Mouse (Mus musculus): ENCODE results near the gene Pth2r.

Gene Pth2r

DNA sequence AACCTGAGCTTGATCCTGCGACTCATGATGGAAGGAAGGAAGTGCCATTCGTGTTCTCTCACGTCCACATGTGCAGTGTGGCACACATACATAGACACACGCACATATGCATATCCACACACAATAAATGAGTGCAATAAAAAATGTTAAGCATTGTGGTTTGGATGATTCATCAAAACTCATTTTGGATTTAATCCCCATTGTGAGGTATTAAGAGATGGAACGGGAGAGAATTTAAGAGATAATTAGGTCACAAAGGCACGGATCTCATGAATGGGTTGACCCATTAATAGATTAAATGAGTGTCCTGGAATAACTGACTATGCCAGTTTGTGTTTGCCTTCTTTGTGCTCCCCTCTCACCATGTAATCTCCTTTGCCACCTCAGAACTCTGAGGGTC, at the start of gene Pth2r:
TSS of gene Pth2r (plus strand) at position 301 of the 400 bp plus-strand sequence.
- no peak for DNase-seq (ENCODE audit: low spot score)

DNA sequence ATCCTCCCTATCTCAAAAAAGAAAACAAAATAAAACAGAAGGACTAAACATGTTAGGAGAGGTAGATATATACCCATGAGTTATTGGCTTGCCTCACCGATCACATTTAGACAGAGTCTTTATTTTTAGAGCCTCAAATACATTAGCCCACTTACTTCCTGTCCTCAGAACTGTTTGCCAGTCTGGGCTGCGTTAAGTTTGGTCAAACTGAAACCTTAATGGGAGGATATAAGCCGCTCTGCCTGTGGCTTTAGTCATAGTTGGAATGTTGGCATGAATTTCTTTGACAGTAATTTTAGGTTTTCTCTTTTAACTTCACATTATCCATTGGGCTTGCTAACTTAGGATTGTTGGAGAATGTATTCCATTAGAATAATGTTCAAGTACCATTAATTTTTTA, 44.1 kb upstream of the Pth2r start:
- no peak for DNase-seq (ENCODE audit: low spot score)

DNA sequence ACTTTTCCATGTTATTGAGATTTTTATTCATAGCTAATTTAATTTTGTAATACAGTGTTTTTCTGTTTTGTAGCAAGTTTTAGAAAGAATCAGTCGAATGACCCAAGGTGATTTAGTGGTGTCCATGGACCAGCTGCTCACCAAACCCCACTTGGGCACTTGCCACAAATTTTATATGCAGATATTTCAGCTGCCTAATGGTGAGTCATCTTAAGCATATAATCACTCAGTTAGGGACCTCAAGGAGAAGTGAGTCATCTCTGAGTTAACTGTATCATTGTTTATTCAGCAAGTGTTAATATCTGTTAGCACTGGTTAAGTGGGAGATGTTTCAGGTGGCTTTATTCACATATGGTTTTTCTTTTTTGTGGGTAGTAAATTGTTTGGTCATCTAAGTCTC, 36.2 kb upstream of the Pth2r start:
- DNase-seq (ENCODE audit: low spot score): no peak

DNA sequence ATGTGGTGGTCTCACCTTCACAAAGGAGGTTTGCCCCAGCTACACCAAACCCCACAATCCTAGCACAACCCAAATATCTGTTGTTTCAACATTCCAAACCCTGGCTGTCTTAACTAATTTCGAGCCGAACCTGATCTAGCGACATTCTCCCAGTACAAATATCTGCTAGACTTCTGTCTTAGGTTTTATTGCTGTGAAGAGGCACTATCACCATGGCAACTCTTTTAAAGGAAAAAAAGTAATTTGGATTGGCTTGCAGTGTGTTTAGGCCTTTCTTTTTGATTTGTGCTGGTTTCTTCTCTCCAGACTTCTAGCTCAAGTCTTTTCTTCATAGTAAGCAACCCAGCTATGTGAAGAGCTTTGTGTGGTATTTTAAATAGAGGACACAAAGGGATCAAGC, 1.4 kb upstream of the Pth2r start:
- no peak for DNase-seq (ENCODE audit: low spot score)

DNA sequence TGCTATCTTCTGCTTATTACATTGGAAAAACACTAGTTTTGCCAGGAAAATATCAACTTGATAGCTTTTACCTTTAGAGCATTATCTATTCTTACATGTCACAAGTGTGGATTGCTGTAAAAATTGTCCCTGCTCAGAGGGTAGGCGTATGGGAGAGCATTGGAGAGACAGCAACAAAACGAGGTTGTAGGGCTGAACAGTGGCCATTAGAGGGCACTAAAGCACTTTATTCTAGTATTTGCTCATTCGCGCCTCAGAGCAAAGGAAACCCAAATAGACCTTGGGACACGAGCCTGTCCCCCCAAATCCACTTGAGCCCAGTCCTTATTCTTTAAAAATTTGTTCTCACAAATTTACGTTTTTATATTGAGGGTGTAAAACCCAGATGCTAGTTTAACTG, 910 bp downstream of the Pth2r start:
- peak; percentile 52 for DNase-seq (ENCODE audit: low spot score)

DNA sequence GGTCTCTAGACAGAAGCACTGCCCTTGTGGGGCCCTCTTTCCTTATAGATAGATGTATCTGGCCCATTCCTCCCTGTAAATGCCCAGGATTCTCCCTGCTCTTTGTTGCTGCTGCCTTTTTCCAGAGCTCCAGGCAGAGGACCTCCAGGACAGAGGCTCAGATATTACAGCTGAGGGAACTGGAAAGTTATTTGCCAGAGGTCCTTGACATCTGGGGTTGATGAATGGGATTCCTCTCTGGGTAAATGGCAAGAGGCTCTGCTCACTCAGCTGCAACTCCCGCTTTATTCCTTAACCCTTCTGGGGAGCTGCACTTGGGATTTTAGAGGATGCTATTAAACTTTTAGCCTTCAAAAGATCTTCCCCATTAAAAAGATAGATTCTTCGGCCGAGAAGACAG, 26.6 kb downstream of the Pth2r start:
- no peak for DNase-seq (ENCODE audit: low spot score)

DNA sequence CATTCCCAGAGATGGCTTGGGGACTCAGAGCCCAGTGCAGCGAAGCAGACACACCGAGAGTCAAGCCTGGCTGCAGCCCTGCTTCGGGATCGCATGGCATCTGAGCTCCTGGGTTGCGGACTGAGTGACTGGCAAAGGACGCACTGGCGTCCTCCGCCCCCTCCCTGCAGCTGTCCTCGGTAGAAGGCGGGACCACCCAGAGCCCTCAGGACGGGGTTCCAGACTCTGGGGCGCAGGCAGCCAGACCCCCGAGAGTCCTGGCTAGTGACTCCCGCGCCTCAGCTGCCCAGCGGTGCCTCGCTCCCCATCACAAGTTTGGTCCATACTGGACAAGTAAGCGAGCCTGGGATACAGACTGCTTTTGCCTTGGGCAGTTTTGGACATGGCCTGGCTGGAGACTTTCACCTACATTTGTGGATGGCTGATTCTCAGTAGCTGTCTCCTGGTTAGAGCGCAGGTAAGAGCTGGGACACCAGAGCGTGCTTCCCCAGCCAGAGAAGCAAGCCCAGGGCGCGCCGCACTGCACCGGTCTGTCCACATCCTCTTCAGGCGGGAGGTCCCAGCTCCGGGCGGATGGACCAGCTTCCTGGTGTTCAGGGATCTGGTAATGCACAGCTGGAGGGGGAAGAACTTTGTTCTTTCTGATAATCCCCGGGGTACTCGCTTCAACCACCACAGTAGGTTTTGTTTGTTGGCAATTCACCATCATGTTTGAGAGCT, 29.5 kb downstream of the Pth2r start:
- DNase-seq (ENCODE audit: low spot score): no peak

DNA sequence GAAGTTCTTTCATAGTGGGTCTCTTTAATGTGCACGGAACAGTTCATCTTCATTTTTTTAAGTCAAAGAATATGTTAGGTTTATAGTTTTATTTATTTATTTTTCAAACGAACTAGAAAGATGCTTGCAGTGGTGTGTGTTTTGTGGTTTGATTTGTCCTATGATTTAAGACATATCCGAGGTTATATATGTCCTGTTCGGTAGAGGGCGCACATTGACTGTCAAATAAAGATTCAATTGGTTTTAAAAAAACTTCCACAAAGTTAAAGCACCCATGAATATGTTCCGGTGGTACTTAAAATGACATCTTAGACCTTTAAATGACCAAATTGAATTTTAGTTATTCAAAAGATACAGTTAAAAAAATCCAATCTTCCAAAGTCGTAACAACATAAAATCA, 30.3 kb downstream of the Pth2r start:
- no peak for DNase-seq (ENCODE audit: low spot score)

DNA sequence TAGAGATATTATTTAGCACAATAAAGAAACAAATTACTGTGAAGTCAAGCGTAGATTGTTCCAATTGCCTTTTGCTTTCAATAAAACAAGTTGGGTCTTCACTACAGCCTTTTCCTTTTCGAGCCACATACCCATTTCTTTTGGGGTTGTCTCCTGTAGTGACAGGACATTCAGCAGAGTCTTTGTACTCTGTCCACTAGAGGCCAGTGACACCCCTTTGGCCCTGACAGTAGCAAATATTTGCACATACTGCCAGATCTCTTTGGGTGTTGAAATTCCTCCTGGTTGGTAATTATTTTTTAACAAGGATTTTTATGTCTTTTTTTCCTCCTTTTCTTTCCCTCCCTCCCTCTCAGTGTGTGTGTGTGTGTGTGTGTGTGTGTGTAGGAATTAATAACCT, 31.0 kb downstream of the Pth2r start:
- no peak for DNase-seq (ENCODE audit: low spot score)

DNA sequence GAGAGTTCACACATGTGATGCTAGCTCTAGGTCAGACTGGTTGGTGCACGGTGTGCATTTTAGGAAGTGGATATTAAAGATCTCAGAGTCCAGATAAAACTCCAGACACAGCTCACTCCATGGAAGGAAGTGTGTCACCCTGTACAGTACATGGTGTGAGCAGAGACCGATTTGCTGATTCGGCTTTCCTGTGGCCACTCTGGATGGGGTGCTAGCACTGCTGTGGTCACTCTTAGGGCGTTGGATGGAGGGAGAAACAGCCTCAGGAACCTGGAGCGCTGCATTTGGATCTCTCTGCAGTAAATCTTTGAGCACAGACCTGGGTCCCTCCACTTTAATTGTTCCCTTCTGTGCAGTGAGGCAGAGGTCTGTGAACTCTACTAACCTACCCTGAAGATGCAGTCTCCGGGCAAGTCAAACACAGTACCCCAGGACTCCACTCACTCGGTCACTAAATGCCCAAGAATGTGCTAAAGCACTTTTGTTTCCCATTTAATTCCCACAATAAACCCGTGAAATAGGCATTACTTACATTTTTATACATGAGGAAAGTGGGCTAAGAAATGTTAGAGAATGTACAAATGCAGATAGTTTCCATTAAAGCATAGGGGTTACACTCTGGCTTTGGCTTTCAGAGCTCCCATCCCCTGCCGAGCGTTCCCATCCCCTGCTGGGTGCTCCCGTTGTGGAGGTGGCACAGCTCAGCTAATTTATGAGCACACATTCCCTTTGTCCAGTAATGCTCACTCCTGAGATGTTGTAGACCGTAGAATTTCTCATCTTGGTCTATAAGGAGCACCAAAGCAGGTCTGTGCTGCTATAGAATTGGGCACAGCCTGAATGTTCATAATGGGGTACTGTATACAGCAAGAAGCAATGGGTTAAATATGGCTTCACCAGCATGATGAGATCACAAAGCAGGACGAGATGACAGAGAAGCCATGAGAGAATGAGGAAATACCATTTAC, 32.5 kb downstream of the Pth2r start:
- no peak for DNase-seq (ENCODE audit: low spot score)

DNA sequence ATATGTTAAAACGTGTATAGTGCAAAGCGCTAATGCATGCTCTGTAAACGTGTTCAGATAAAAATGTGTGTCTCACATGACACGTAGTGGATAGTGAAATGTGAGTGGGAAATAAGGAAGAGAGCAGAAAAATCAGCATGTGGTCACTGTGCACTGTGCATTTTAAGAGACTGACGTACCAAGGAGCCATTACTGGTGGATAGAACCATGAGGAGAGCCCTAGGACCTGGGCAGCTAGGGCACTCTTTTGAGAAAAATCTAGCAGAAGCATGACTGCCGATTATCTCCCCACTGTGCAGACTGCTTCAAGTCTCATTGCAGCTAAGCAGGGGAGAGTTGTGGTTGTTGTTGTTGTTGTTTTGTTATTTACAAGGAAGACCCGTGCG, 33.2 kb downstream of the Pth2r start:
- DNase-seq (ENCODE audit: low spot score): no peak

DNA sequence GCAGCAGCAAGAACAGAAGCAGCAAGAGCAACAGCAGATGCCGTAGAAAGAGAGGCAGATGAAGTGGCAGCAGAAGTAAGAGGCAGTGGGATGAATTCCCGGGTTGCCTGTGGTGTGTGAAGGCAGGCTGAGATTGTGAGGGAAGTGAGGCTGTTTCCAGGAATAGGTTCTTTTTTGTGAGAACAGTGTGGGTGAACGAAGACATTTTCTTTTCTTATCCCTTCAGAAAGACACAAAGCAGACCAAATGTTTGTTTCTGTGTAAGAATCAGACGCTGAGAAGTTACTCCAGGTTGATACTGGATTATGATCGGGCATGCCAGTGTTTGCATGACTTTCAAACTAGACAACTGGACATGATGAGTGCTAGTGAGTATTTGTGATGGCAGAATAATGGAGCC, 52.2 kb downstream of the Pth2r start:
- DNase-seq (ENCODE audit: low spot score): no peak

DNA sequence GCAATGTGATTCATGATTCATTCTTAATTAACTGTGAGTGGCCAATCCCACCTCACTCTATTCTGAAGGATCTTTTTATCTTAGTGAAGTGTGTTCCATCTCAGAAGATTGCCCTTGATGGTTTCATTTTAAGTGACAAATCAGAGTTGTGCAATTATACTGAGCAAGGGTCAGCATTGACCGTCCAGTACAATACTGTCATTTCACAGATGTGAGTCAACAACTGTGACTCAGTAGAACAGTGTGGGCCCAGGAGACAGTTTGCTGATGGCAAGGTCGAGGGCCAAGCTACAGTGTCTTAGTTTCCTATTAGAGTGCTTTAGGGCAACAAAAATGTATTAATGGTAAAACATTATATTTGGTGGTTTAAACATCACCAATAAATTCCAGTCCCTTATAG, 55.9 kb downstream of the Pth2r start:
- no peak for DNase-seq (ENCODE audit: low spot score)

DNA sequence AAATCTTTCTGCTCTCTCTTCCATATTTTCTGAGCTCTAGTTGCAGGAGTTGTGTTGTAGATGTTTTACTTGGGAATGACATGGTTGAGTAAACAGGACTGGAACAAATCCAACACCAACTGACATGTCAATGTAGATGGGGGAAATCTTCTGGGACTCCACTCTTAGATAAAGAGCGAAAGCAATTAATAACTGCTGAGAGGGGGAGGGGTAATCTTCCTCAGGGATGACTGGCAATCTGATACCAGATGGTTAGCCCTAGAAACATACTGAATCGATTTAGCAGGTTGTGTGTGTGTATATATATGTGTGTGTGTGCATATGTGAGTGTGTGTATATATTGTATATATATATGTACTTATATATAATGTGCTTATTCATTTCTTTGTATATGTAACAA, 58.4 kb downstream of the Pth2r start:
- DNase-seq (ENCODE audit: low spot score): no peak

DNA sequence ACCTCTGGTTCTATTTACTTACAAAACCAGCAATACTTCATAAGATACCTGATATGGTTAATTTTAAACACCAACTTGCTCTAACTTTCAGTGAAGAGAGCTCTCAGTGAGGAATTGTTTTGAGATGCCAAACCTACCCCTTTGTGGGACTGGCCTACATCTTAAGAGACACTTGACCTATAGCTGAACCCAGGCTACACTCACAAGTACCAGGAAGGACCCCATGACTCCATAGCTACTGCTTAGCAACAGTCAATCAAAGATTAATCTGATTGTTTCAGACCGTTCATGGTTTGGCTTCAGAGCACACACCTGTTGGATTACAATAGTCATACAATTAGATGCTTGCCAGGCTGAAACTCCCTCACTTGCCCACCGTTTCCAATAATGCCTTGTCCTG, 71.1 kb downstream of the Pth2r start:
- peak; percentile 2 for DNase-seq (ENCODE audit: low spot score)

DNA sequence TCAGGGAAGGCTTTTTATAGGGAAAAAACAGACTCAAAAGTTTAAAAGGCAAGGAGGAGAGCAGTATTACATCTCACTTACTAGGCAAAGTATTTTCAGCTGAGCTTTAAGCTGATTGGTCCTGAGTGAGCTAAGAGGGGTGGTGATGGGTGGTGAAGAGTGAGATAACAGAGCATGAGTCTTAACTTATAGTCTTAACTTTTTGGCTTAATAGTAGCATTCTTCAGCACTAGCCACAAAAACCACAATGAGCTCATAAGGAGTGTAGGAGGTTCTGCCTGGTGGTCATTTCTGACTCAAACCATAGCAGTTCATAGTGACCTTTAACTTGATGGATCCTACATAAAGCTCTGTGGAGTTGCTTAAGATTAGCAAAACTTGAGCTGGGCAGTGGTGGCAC, 72.3 kb downstream of the Pth2r start:
- DNase-seq (ENCODE audit: low spot score): no peak

DNA sequence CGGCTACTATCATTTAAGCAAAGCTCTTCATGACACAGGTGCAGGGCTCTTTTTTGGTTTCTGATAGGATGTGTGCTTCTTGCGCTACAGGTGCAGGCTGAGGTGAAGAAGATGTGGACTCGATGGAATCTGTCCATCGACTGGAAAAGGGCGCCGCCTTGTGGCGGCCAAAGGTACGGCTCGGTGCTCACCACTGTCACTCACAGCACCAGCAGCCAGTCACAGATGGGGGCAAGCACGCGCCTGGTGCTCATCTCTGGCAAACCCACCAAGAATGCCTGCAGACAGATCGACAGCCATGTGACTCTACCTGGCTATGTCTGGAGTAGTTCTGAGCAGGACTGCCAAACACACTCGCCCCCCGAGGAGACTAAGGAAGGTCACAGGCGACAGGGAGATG, 106.5 kb downstream of the Pth2r start:
- no peak for DNase-seq (ENCODE audit: low spot score)

DNA sequence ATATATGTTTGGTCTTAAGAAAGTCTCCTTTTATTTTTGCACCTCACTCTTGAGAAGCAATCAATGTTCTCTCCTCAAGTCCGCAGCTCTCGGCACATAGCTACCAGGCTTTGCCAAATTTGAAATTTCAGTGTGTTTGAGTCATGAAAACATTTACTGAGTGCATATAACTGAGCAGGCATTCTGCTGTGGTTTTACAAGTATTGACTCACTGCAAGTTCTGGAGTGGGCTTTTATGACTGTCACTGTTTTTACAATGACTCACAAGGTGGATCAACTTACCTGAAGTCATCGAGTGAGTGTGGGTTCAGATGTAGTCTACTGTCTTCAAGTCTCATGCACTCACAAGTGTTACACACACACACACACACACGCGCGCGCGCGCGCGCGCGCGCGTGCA, 107.8 kb downstream of the Pth2r start:
- no peak for DNase-seq (ENCODE audit: low spot score)

DNA sequence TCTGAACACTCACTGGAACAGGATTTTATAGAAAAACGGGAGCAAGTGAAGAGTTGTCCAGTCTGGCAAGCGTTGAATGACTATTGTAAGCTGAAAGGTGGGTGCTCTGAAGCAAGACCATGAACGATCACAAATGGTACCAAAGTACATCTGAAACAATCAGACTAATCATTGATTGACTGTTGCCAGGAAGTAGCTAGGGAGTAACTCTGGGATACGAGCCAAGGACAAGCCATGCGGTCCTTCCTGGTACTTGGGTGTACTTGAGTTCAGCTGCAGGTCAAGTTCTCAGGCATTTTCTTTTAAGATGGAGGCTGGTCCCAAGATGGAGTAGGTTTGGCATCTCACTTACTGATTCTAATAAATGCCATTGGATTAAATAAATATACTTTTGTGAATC, 125.6 kb downstream of the Pth2r start:
- DNase-seq (ENCODE audit: low spot score): no peak

DNA sequence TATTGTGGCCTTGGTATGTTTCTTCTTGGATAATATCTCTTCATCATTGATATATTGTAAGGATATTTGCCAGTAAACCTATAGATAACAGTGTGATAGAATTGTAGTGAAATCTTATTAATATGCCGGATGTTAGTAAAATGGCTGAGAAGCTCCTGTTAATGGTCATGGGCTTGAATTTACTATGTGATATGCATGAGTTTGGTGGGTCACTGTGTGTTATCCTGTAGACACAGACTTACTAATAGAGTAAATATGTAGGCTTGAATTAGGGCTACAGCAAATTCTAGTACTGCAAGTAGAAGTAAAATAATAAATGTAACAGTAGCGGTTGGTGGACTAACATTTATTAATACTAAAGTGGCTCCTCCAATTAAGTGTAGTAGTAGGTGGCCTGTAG, 139.1 kb downstream of the Pth2r start:
- no peak for DNase-seq (ENCODE audit: low spot score)

DNA sequence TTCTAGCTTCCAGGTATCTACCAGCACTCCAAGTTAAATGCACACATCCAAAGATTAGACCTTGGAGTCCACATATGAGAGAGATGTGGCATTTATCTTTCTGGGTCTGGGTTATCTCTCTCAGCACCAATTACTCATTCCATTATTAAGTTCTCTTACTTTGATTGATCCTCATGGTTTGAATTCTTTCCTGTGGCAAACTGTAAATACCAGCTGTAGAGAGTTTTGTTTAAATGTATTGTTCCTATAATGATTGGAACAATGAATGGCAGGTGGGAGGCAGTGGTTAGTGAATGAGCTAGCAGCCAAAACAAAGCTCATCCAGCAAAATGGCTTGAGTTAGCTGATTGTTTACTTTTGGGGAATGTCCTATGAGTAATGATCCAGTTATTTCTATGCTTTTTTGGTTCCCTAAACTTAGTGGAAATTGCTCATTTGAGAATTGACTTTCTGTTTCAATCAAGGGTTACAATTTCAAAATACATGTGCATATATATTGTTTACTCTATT, 140.7 kb downstream of the Pth2r start:
- DNase-seq (ENCODE audit: low spot score): no peak
